Mouse (Mus musculus) Patski (cell line): ENCODE measurements around the gene Ccsap. TPM values are rescaled to one million over a fixed set of nuclear protein-coding genes. Genes with fewer than 3 reads are reported as not detected.

Experiments
- ATAC-seq: fragments of 100-300 bp; one replicate; pipeline ENCODE4 v1.8.0; 2021
- CTCF ChIA-PET: fragments of 350-600 bp; sonication (Branson Sonifier 250); formaldehyde crosslinking; loops from one replicate; lab custom pipeline; 2022; ENCODE audit warnings: inconsistent platforms; lab: Charles Lee
- POLR2A ChIA-PET: fragments of 350-600 bp; sonication (Branson Sonifier 250); formaldehyde crosslinking; loops from one replicate; lab custom pipeline; 2022; ENCODE audit warnings: antibody characterized with exemption, inconsistent platforms; lab: Charles Lee
- DNase-seq: peaks from one replicate; pipeline ENCODE4 v3.0.0-alpha.2; 2011; ENCODE audit warnings: low read depth, low spot score
- H3K27me3 ChIP-seq: fragments of 371-371 bp; one replicate; pipeline ENCODE4 v1.5.1; 2021
- CTCF ChIP-seq: fragments of 100-300 bp; IDR thresholded peaks from one replicate; pipeline ENCODE4 v1.5.1; 2021
- in situ Hi-C: fragments of 300-500 bp; cut with MboI; formaldehyde crosslinking; loops from 3 replicates; pipeline ENCODE4 v1.11.1; 2018; ENCODE audit warnings: low pct_unique_long_range_greater_than_20kb, mixed read lengths
- polyA plus RNA-seq: library from polyadenylated mRNA; unstranded; gene quantifications from one replicate; pipeline ENCODE4 v1.2.3, GENCODE M21; 2021

Ccsap gene
- polyA plus RNA-seq, 1 experiment from 2014 or later, result 4.9 TPM

- ChIA-PET CTCF (no interaction called here), POLR2A (interaction anchor here (0.7 kb wide), 1 partner anchor 228 kb away, joined by 8 read pairs; no protein-coding TSS in a partner anchor)
- H3K27me3 ChIP-seq, result no peaks in the 10 kb centered on the region
- no peak for TF ChIP-seq CTCF
- DNase-seq (no peak), ATAC-seq (no peak)
- in situ Hi-C loops, result no loop called here
Measured at GRCm38 (mm10) chr8:123854733-123855475, 5.1 kb downstream of the Ccsap start.

DNA sequence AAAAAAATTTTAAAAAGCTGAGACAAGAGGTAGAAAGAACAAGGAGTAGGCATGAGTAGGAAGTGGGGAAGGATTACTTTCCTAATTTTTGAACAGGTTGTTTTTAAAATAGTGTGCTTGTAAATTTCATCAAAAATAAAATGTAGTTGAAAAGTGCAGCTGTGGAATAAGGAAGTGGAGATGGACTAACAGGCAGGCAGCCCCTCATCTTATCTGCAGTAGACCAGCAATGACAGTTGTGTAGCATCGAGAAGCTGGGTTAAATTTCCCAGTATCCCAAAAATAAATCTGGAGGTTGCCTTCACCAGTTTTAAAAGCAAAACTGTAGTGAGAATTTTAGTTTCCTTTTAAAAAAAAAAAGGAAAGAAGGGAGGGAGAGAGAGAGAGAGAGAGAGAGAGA, 5.8 kb downstream of the Ccsap start:
- ChIA-PET CTCF (no interaction called here), POLR2A (interaction anchor here (0.7 kb wide), 1 partner anchor 227 kb away, joined by 8 read pairs; no protein-coding TSS in a partner anchor)
- TF ChIP-seq CTCF, result no peak
- no peak for DNase-seq
- in situ Hi-C loops, result no loop called here
- no peaks in the 10 kb centered on the region for H3K27me3 ChIP-seq
- ATAC-seq, result no peak

DNA sequence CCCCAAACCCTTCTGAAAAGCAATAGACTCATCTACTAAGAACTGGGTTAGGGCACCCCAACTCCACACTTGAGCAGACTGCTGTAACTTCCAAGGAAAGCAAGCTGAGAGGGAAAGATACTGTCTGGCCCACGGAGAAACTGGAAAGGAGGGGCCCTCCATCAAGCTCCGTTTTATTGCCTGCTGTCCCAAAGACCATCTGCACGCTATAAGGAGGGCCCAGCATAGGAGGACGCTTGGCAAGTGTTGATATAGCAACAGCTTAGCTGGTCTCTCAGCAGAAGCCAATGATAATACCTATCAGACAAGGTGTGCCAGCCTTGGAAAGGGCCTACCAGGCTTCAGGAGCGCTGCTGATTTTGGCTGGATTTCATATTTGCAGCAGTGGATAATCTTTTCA, 8.4 kb downstream of the Ccsap start:
- ATAC-seq (no peak), DNase-seq (no peak)
- ChIA-PET POLR2A (no interaction called here), CTCF (interaction anchor here (1.0 kb wide), 1 partner anchor 74 kb away, joined by 3 read pairs; no protein-coding TSS in a partner anchor)
- no peak for TF ChIP-seq CTCF
- no peaks in the 10 kb centered on the region for H3K27me3 ChIP-seq
- in situ Hi-C loops, result no loop called here

- POLR2A ChIA-PET, result interaction anchor here (0.6 kb wide), 1 partner anchor 1097 kb away, joined by 3 read pairs; no protein-coding TSS in a partner anchor
- in situ Hi-C loops, result no loop called here
- CTCF ChIA-PET, result no interaction called here
- DNase-seq, result peak; percentile 7
- no peak for TF ChIP-seq CTCF
- ATAC-seq, result no peak
- no peaks in the 10 kb centered on the region for H3K27me3 ChIP-seq
Measured at GRCm38 (mm10) chr8:123849352-123849751, 10.7 kb downstream of the Ccsap start.

DNA sequence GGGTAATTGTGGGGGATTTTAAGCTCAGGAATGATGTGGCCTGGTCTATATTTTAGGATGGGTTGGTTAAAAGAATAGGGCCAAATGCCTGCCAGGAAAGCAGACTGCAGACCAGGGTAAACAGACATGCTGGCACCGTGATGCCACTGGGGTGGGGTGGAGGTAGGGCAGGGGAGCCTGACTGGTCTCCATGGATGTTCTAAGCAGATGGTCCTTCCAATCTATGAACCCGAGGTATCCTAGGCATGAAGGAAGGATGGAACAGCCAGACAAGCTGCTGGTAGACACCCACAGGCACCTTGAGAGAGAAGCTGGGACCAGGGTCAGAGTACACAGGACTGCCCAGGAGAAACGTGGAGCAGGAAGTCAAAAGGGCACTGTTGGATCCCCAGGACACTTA, 12.5 kb downstream of the Ccsap start:
- in situ Hi-C loops, result no loop called here
- ChIA-PET POLR2A (interaction anchor here (0.6 to 1.0 kb wide), 3 partner anchors 12 to 383 kb away, joined by 3 to 4 read pairs (median 3); no protein-coding TSS in a partner anchor), CTCF (interaction anchor here (0.7 to 1.6 kb wide), 2 partner anchors 73 to 77 kb away, joined by 3 to 4 read pairs; no protein-coding TSS in a partner anchor)
- no peak for TF ChIP-seq CTCF
- H3K27me3 ChIP-seq, result no peaks in the 10 kb centered on the region
- no peak for DNase-seq
- ATAC-seq, result no peak

GRCm38 (mm10) chr8:123846509-123846908, 13.5 kb downstream of the Ccsap start:
- ATAC-seq, result no peak
- POLR2A ChIA-PET, result interaction anchor here (1.0 kb wide), 1 partner anchor 11 kb away, joined by 4 read pairs; no protein-coding TSS in a partner anchor
- in situ Hi-C loops, result no loop called here

DNA sequence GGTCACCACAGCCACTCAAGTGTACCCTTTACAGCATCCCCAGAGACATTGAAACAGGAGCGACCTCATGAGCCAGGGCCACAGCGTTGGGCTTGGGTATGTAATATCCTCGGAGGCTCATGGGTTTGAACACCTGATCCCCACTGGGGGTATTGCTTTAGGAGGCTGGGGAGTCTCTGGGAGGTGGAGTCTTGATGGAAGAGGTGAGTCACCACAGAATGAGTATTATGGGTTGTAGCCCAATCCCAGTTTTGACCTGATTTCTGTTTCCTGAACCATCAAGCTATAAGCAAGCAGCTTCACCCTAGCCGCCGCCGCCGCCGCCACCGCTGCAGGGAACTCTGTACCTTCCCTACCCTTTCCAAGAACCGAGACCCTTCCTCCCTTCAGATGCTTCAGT, 14.0 kb downstream of the Ccsap start:
- POLR2A ChIA-PET, result no interaction called here
- TF ChIP-seq CTCF, result no peak
- no peaks in the 10 kb centered on the region for H3K27me3 ChIP-seq
- in situ Hi-C loops, result no loop called here
- DNase-seq (no peak), ATAC-seq (no peak)
- CTCF ChIA-PET, result no interaction called here

More at GRCm38 (mm10) chr8:123846509-123846908, 13.5 kb downstream of the Ccsap start:
- no peaks in the 10 kb centered on the region for H3K27me3 ChIP-seq
- DNase-seq, result peak; percentile 17
- no peak for TF ChIP-seq CTCF
- CTCF ChIA-PET, result interaction anchor here (1.0 to 1.6 kb wide), 2 partner anchors 18 to 78 kb away, joined by 3 to 4 read pairs; no protein-coding TSS in a partner anchor

- TF ChIP-seq CTCF, result no peak
- H3K27me3 ChIP-seq, result no peaks in the 10 kb centered on the region
- in situ Hi-C loops, result no loop called here
- CTCF ChIA-PET, result interaction anchor here (0.7 kb wide), 1 partner anchor 12 kb away, joined by 3 read pairs; no protein-coding TSS in a partner anchor
- POLR2A ChIA-PET, result no interaction called here
- ATAC-seq, result no peak
- DNase-seq, result no peak
Measured at GRCm38 (mm10) chr8:123845114-123845513, 14.9 kb downstream of the Ccsap start.

GRCm38 (mm10) chr8:123844341-123844740, 15.7 kb downstream of the Ccsap start:
- ChIA-PET CTCF (interaction anchor here (2.8 kb wide), 1 partner anchor 12 kb away, joined by 8 read pairs; no protein-coding TSS in a partner anchor), POLR2A (no interaction called here)
- DNase-seq (no peak), ATAC-seq (no peak)
- no peaks in the 10 kb centered on the region for H3K27me3 ChIP-seq
- in situ Hi-C loops, result no loop called here
- TF ChIP-seq CTCF, result no peak

DNA sequence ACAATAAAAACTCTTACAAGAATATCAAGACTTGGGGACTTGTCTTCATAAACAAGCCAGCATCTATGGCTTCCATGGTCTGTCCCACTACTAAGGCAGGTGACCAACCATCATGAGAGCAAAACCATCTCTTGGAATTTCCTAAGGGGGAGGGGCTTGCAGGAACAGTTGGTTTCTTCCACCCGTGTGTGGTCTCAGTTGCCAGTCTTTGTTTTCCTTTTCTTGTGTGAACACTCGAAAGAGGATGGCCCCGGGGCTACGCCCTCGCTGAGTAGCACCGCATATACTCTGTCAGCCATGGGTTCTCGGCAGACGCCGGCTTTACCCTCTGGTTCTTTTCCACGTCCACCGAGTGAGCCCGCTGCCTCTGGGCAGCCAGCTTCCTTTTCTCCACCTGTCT, 17.9 kb downstream of the Ccsap start:
- no peaks in the 10 kb centered on the region for H3K27me3 ChIP-seq
- ChIA-PET CTCF (interaction anchor here (2.8 kb wide), 1 partner anchor 10 kb away, joined by 8 read pairs; no protein-coding TSS in a partner anchor), POLR2A (interaction anchor here (1.1 kb wide), 1 partner anchor 8 kb away, joined by 3 read pairs; no protein-coding TSS in a partner anchor)
- no peak for TF ChIP-seq CTCF
- DNase-seq (no peak), ATAC-seq (no peak)
- in situ Hi-C loops, result no loop called here
